Mouse (Mus musculus) intestine, embryonic 14.5 days (tissue): ENCODE results near the gene Dnah3. TPM values are rescaled to one million over a fixed set of nuclear protein-coding genes. Genes with fewer than 3 reads are reported as not detected.

Source experiments
- ATAC-seq: fragments of 200-750 bp; cut with Nextera tagmentation; replicated peaks from 2 replicates; pipeline ENCODE4 v1.8.0; 2017; ENCODE audit warnings: low read depth, moderate number of reproducible peaks, moderate TSS enrichment, moderate library complexity; ENCODE audit not compliant: low FRiP score, low TSS enrichment
- DNase-seq: peaks from one replicate; pipeline ENCODE4 v3.0.0-alpha.2; 2018; ENCODE audit warnings: low spot score
- H3K27ac ChIP-seq: fragments of 300-500 bp; sonication (generic); 2 replicates; pipeline ENCODE4 v1.5.1; 2014; ENCODE audit warnings: low read depth, mild to moderate bottlenecking, control low read depth
- H3K27me3 ChIP-seq: fragments of 300-500 bp; sonication (generic); replicated peaks from 2 replicates; pipeline ENCODE4 v1.6.1; 2014; ENCODE audit warnings: low read length, control low read depth; ENCODE audit not compliant: control insufficient read depth, insufficient read depth
- H3K36me3 ChIP-seq: fragments of 300-500 bp; sonication (generic); 2 replicates; pipeline ENCODE4 v1.6.1; 2014; ENCODE audit warnings: low read length, control low read depth; ENCODE audit not compliant: control insufficient read depth, insufficient read depth
- H3K4me1 ChIP-seq: fragments of 300-500 bp; sonication (generic); replicated peaks from 2 replicates; pipeline ENCODE4 v1.6.1; 2014; ENCODE audit warnings: low read length, control low read depth, mixed read lengths; ENCODE audit not compliant: control insufficient read depth, insufficient read depth
- H3K4me2 ChIP-seq: fragments of 300-500 bp; sonication (generic); 2 replicates; pipeline ENCODE4 v1.6.1; 2014; ENCODE audit warnings: low read length
- H3K4me3 ChIP-seq: fragments of 300-500 bp; sonication (generic); 2 replicates; pipeline ENCODE4 v1.5.1; 2014; ENCODE audit warnings: low read depth, low read length, control low read depth, mixed read lengths
- H3K9ac ChIP-seq: fragments of 300-500 bp; sonication (generic); 2 replicates; pipeline ENCODE4 v1.6.1; 2014; ENCODE audit warnings: mild to moderate bottlenecking, low read length
- H3K9me3 ChIP-seq: fragments of 300-500 bp; sonication (generic); 2 replicates; pipeline ENCODE4 v1.6.1; 2016; ENCODE audit warnings: low read length, control low read depth; ENCODE audit not compliant: control insufficient read depth
- WGBS: fragments of 180-500 bp; shearing (Covaris S2); extraction: QIAGEN DNeasy Blood & Tissue Kit; methylation state at CpG from one replicate; pipeline ENCODE4 v1.1.7; 2014; 5-methylcytosine and 5-hydroxymethylcytosine counted together
- polyA plus RNA-seq: library from polyadenylated mRNA; unstranded; fragments of >200 nt; fragmentation: Nextera tagmentation; extraction: Ambion mirVana; gene quantifications from 2 replicates; pipeline ENCODE4 v1.2.1, GENCODE M21; 2014

The Dnah3 gene
- polyA plus RNA-seq, 1 experiment from 2014 or later = not detected

DNA sequence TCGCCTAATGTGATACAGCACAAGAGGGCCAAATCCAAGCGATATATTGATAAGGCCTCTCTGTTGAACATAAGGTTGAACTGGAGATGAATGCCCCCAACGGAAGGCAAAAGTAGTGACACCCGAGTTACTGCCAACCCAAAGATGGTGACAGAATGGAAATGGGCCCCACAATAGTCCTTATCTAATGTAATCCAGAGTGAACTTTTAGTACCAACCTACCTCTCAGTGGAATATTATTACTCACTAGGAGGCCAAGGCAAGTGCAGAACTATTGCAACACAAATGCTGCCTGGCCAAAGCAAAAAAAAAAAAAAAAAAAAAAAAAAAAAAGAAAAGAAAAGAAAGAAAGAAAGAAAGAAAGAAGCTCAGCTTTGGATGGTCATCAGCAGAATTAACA is 202.3 kb downstream of the Dnah3 start:
- no peak overlapping the region for H3K4me2 ChIP-seq
- H3K9me3 ChIP-seq = no peaks in the 10 kb centered on the region
- no peaks in the 10 kb centered on the region for H3K36me3 ChIP-seq
- no peak for ATAC-seq
- no peaks in the 10 kb centered on the region for H3K27me3 ChIP-seq
- H3K27ac ChIP-seq = no peak overlapping the region
- H3K4me3 ChIP-seq = no peak overlapping the region
- WGBS = 93% methylated on average over 4 of the region's 4 CpGs
- peaks cover 16% of the 10 kb centered on the region; the same call in 1 of the 2 replicates for H3K4me1 ChIP-seq
- DNase-seq = no peak
- H3K9ac ChIP-seq = no peak overlapping the region

GRCm38 (mm10) chr7:119892198-119892597 is 202.9 kb downstream of the Dnah3 start:
- Histone ChIP-seq H3K9ac (no peak overlapping the region), H3K4me1 (peaks cover 16% of the 10 kb centered on the region; the same call in 1 of the 2 replicates), H3K4me3 (no peak overlapping the region), H3K4me2 (no peak overlapping the region), H3K36me3 (no peaks in the 10 kb centered on the region), H3K27ac (no peak overlapping the region), H3K27me3 (no peaks in the 10 kb centered on the region), H3K9me3 (no peaks in the 10 kb centered on the region)
- ATAC-seq (no peak), DNase-seq (no peak)
- WGBS = 85% methylated on average over 1 of the region's 1 CpGs

- WGBS = 90% methylated on average over 4 of the region's 4 CpGs
- H3K36me3 ChIP-seq = no peaks in the 10 kb centered on the region
- H3K4me1 ChIP-seq = no peaks in the 10 kb centered on the region
- H3K4me3 ChIP-seq = no peak overlapping the region
- H3K9me3 ChIP-seq = no peaks in the 10 kb centered on the region
- H3K4me2 ChIP-seq = no peak overlapping the region
- no peak overlapping the region for H3K9ac ChIP-seq
- DNase-seq (no peak), ATAC-seq (no peak)
- H3K27ac ChIP-seq = no peak overlapping the region
- H3K27me3 ChIP-seq = no peaks in the 10 kb centered on the region
Measured at GRCm38 (mm10) chr7:119887887-119888286, 207.2 kb downstream of the Dnah3 start.

- H3K36me3 ChIP-seq = peaks cover 8% of the 10 kb centered on the region; the same call in 1 of the 2 replicates
- ATAC-seq (no peak), DNase-seq (no peak)
- no peaks in the 10 kb centered on the region for H3K27me3 ChIP-seq
- no peaks in the 10 kb centered on the region for H3K9me3 ChIP-seq
- H3K9ac ChIP-seq = no peak overlapping the region
- no peak overlapping the region for H3K4me2 ChIP-seq
- H3K4me1 ChIP-seq = no peaks in the 10 kb centered on the region
- H3K27ac ChIP-seq = no peak overlapping the region
- 89% methylated on average over 2 of the region's 2 CpGs for whole genome bisulfite sequencing
- no peak overlapping the region for H3K4me3 ChIP-seq
Measured at GRCm38 (mm10) chr7:119881229-119881628, 213.9 kb downstream of the Dnah3 start.

- Histone ChIP-seq H3K36me3 (peaks cover 8% of the 10 kb centered on the region; the same call in 1 of the 2 replicates), H3K9me3 (no peaks in the 10 kb centered on the region), H3K27me3 (no peaks in the 10 kb centered on the region), H3K4me2 (no peak overlapping the region), H3K9ac (no peak overlapping the region), H3K4me1 (no peaks in the 10 kb centered on the region), H3K27ac (no peak overlapping the region), H3K4me3 (no peak overlapping the region)
- DNase-seq (no peak), ATAC-seq (no peak)
- 87% methylated on average over 5 of the region's 5 CpGs for WGBS
Measured at GRCm38 (mm10) chr7:119880345-119880744, 214.7 kb downstream of the Dnah3 start.

- no peak for ATAC-seq
- WGBS = 92% methylated on average over 4 of the region's 4 CpGs
- no peak overlapping the region for H3K27ac ChIP-seq
- H3K36me3 ChIP-seq = peaks cover 8% of the 10 kb centered on the region; the same call in 1 of the 2 replicates
- no peaks in the 10 kb centered on the region for H3K9me3 ChIP-seq
- DNase-seq = no peak
- no peak overlapping the region for H3K4me2 ChIP-seq
- no peak overlapping the region for H3K4me3 ChIP-seq
- no peak overlapping the region for H3K9ac ChIP-seq
- H3K4me1 ChIP-seq = no peaks in the 10 kb centered on the region
- H3K27me3 ChIP-seq = no peaks in the 10 kb centered on the region
Measured at GRCm38 (mm10) chr7:119879171-119879570, 215.9 kb downstream of the Dnah3 start.

- Histone ChIP-seq H3K36me3 (peaks cover 8% of the 10 kb centered on the region; the same call in 1 of the 2 replicates), H3K4me3 (no peak overlapping the region), H3K4me1 (no peaks in the 10 kb centered on the region), H3K4me2 (no peak overlapping the region), H3K9ac (no peak overlapping the region), H3K9me3 (no peaks in the 10 kb centered on the region), H3K27ac (no peak overlapping the region), H3K27me3 (no peaks in the 10 kb centered on the region)
- WGBS = 50% methylated on average over 3 of the region's 3 CpGs
- ATAC-seq = no peak
- no peak for DNase-seq
Measured at GRCm38 (mm10) chr7:119875776-119876440, 219.2 kb downstream of the Dnah3 start.

DNA sequence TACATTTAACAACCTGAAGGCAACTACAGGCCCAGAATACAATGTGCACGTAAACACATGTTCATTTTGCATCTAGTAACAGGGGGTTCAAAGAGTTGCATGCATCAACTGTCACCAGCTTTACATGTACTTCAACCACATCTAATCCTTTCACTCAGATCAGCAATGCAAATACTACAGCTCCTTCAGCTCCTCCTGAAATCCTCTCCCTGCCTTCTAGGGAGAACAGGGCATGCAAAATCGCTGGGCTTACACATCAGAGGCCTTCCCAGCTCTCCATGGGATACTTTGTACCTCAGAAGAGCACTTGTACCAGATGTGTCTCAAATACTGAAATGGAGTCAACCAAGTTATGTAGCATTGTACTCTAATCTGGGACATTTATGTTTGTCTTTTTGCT is 222.0 kb downstream of the Dnah3 start:
- ATAC-seq = no peak
- Histone ChIP-seq H3K9ac (no peak overlapping the region), H3K36me3 (no peaks in the 10 kb centered on the region; the same call in 1 of the 2 replicates), H3K4me2 (no peak overlapping the region), H3K27ac (no peak overlapping the region), H3K9me3 (no peaks in the 10 kb centered on the region), H3K4me3 (no peak overlapping the region), H3K27me3 (no peaks in the 10 kb centered on the region), H3K4me1 (no peaks in the 10 kb centered on the region)
- no peak for DNase-seq
- WGBS = 64% methylated on average over 2 of the region's 2 CpGs
